Mouse (Mus musculus): ENCODE data around the gene Slc25a22.

Gene Slc25a22

GRCm38 (mm10) chr7:141435129-141435855 lies 2.4 kb downstream of the Slc25a22 start:
- peak; percentile 58 for DNase-seq (ENCODE audit: low read depth, low spot score)

GRCm38 (mm10) chr7:141434464-141434863 lies 3.2 kb downstream of the Slc25a22 start:
- peak; percentile 55 for DNase-seq (ENCODE audit: low read depth, low spot score)

GRCm38 (mm10) chr7:141433517-141434400 lies 3.9 kb downstream of the Slc25a22 start:
- no peak for DNase-seq (ENCODE audit: low read depth, low spot score)

GRCm38 (mm10) chr7:141432741-141433516 lies 4.8 kb downstream of the Slc25a22 start:
- DNase-seq (ENCODE audit: low read depth, low spot score), result no peak

- DNase-seq (ENCODE audit: low read depth, low spot score), result no peak
Measured at GRCm38 (mm10) chr7:141432186-141432611, 5.5 kb downstream of the Slc25a22 start.

- DNase-seq (ENCODE audit: low read depth, low spot score), result no peak
Measured at GRCm38 (mm10) chr7:141431434-141432185, 6.1 kb downstream of the Slc25a22 start.

GRCm38 (mm10) chr7:141430585-141431240 lies 7.0 kb downstream of the Slc25a22 start:
- no peak for DNase-seq (ENCODE audit: low read depth, low spot score)

GRCm38 (mm10) chr7:141429840-141430584 lies 7.7 kb downstream of the Slc25a22 start:
- no peak for DNase-seq (ENCODE audit: low read depth, low spot score)

- peak; percentile 96 for DNase-seq (ENCODE audit: low read depth, low spot score)
Measured at GRCm38 (mm10) chr7:141429310-141429709, 8.4 kb downstream of the Slc25a22 start, which contains the start of gene Cend1. Cend1 (minus strand) TSS chr7:141429491.

- DNase-seq (ENCODE audit: low read depth, low spot score), result no peak
Measured at GRCm38 (mm10) chr7:141428701-141429100, 9.0 kb downstream of the Slc25a22 start.

- no peak for DNase-seq (ENCODE audit: low read depth, low spot score)
Measured at GRCm38 (mm10) chr7:141426948-141427730, 10.6 kb downstream of the Slc25a22 start.

- DNase-seq (ENCODE audit: low read depth, low spot score), result no peak
Measured at GRCm38 (mm10) chr7:141423811-141424210, 13.9 kb downstream of the Slc25a22 start.

GRCm38 (mm10) chr7:141420030-141420702 lies 17.5 kb downstream of the Slc25a22 start:
- no peak for DNase-seq (ENCODE audit: low read depth, low spot score)

GRCm38 (mm10) chr7:141418970-141419369 lies 18.7 kb downstream of the Slc25a22 start:
- no peak for DNase-seq (ENCODE audit: low read depth, low spot score)

- DNase-seq (ENCODE audit: low read depth, low spot score), result no peak
Measured at GRCm38 (mm10) chr7:141417731-141418681, 19.7 kb downstream of the Slc25a22 start.

- DNase-seq (ENCODE audit: low read depth, low spot score), result peak; percentile 59
Measured at GRCm38 (mm10) chr7:141416144-141416841, 21.4 kb downstream of the Slc25a22 start.
